Mouse (Mus musculus): ENCODE data around the gene Vdac2. TPM values are rescaled to one million over a fixed set of nuclear protein-coding genes. Genes with fewer than 3 reads are reported as not detected.

Gene Vdac2
- total and polyA plus RNA-seq, 3 experiments: 268 to 475 (median 461) TPM

DNA sequence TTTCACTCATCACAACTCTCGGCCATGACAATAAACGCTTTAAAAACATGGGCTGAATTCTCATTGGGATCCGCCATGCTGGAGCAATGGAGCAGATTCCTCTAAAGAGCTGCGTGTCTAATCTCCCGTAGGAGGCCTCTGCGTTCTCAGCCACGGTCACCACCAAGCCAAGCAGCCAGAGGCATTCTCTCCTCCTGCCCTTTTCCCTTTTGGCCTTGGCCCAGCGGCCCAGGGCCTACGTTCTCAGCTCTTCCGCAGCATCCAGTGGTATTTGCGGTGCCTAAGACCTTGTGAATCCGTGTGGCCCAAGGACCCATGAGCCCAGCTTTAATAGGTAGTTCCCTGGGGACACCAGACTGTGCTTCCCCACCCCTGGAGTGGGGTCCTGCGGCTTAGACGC is 31.8 kb downstream of the Vdac2 start:
- no peaks in the 10 kb centered on the region for H3K79me2 ChIP-seq (replicated peaks; ENCODE audit: control insufficient read depth, extremely low read depth, insufficient read depth, poor library complexity, severe bottlenecking)
- H3K9ac ChIP-seq (ENCODE audit: insufficient read depth, low read depth): no peak overlapping the region
- H3K27me3 ChIP-seq (replicated peaks): no peaks in the 10 kb centered on the region
- DNase-seq (ENCODE audit: extremely low read depth): no peak
- dilution Hi-C loops (cut with MboI; ENCODE audit: extremely low pct_ligation_motif_present, extremely low pct_unique_long_range_greater_than_20kb, low sequenced_read_pairs): no loop called here
- TF ChIP-seq ZNF384 (IDR thresholded peaks at IDR 0.05; ENCODE audit: low read depth, low read length): no peak
- TF ChIP-seq SMC3 (IDR thresholded peaks at IDR 0.05; ENCODE audit: low read depth, low read length): no peak
- TF ChIP-seq CHD2 (IDR thresholded peaks at IDR 0.05; ENCODE audit: low read length): no peak
- no peak for TF ChIP-seq RAD21 (IDR thresholded peaks at IDR 0.05; ENCODE audit: low read depth, low read length)
- TF ChIP-seq EP300 (IDR thresholded peaks at IDR 0.05; ENCODE audit: low read length): no peak
- TF ChIP-seq IRF4 (IDR thresholded peaks at IDR 0.05; ENCODE audit: low read depth, low read length): no peak
- TF ChIP-seq POLR2AphosphoS2 (IDR thresholded peaks at IDR 0.05; ENCODE audit: low read depth, low read length): no peak
- no peak for TF ChIP-seq SIN3A (IDR thresholded peaks at IDR 0.05; ENCODE audit: low read length)
- no peak for TF ChIP-seq PAX5 (IDR thresholded peaks at IDR 0.05; ENCODE audit: low read length)
- TF ChIP-seq MAFK (IDR thresholded peaks at IDR 0.05; ENCODE audit: insufficient replicate concordance, low read length): no peak
- no peak for TF ChIP-seq ZMIZ1 (IDR thresholded peaks at IDR 0.05; ENCODE audit: low read depth, low read length)
- no peak for TF ChIP-seq USF2 (conservative IDR thresholded peaks at IDR 0.05; ENCODE audit: low read depth, low read length)
- TF ChIP-seq TCF12 (IDR thresholded peaks at IDR 0.05; ENCODE audit: low read depth, low read length): no peak
- TF ChIP-seq UBTF (IDR thresholded peaks at IDR 0.05; ENCODE audit: low read depth, low read length): no peak
- no peak for TF ChIP-seq E2F4 (IDR thresholded peaks at IDR 0.05; ENCODE audit: insufficient replicate concordance, low read depth, low read length)
- no peak for TF ChIP-seq MEF2A (IDR thresholded peaks at IDR 0.05; ENCODE audit: borderline replicate concordance, low read depth, low read length)
- no peak for TF ChIP-seq CTCF (conservative IDR thresholded peaks at IDR 0.05 in 1 of 2, IDR thresholded peaks at IDR 0.05 in 1 of 2; ENCODE audit: low read depth in 2 of 2, low read length in 2 of 2)
- no peak for TF ChIP-seq ZKSCAN1 (IDR thresholded peaks at IDR 0.05; ENCODE audit: borderline replicate concordance, low read depth, low read length)
- no peak for TF ChIP-seq NRF1 (IDR thresholded peaks at IDR 0.05; ENCODE audit: low read depth, low read length)
- no peak for TF ChIP-seq JUND (conservative IDR thresholded peaks at IDR 0.05; ENCODE audit: low read depth, low read length)
- in situ Hi-C loops (cut with MboI; ENCODE audit: low pct_ligation_motif_present, low pct_unique_long_range_greater_than_20kb, low sequenced_read_pairs): loop anchor here (10.0 kb wide), 1 partner anchor 722 kb away; no protein-coding TSS in a partner anchor
- no peak overlapping the region for H3K4me2 ChIP-seq (ENCODE audit: insufficient read depth, low read depth, poor library complexity, severe bottlenecking)
- H3K27ac ChIP-seq (ENCODE audit: insufficient read depth, low read depth): no peak overlapping the region
- H3K9me3 ChIP-seq (replicated peaks; ENCODE audit: low read length): no peaks in the 10 kb centered on the region
- H3K4me3 ChIP-seq (replicated peaks in 1 of 3; ENCODE audit: low read depth in 2 of 3, low read length in 2 of 3, poor library complexity in 1 of 3): no peak overlapping the region
- no peaks in the 10 kb centered on the region for H3K36me3 ChIP-seq (replicated peaks in 1 of 2; ENCODE audit: control insufficient read depth in 1 of 2, insufficient read depth in 1 of 2, low read length in 1 of 2)
- peaks cover 7 to 39% of the 10 kb centered on the region in 2 experiments for H3K4me1 ChIP-seq (ENCODE audit: control insufficient read depth in 1 of 2, insufficient read depth in 2 of 2)

DNA sequence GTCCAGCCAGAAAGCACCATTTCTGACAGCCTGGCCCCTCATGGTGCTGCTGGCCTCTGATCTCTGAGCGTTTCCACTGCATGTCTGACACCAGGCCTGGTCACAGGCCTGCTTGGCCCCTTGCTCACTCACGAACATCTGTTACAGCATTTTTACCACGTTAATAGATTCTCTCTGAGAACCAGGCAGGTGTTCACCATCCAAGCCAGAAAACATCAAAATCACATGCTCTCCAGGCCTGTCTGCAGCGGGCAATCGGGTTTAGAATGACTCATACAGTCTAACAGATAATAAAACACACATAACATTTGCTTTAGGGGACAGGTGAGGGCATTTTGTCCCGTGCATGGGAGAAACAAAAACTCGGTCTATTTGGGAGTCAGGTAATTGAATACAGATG is 41.3 kb downstream of the Vdac2 start:
- H3K9me3 ChIP-seq (replicated peaks; ENCODE audit: low read length): no peaks in the 10 kb centered on the region

More for the DNA sequence above, 41.3 kb downstream of the Vdac2 start:
- Histone ChIP-seq H3K4me1 (ENCODE audit: control insufficient read depth in 1 of 2, insufficient read depth in 2 of 2) (no peaks in the 10 kb centered on the region), H3K4me3 (replicated peaks in 1 of 3; ENCODE audit: low read depth in 2 of 3, low read length in 2 of 3, poor library complexity in 1 of 3) (no peak overlapping the region), H3K36me3 (replicated peaks in 1 of 2; ENCODE audit: control insufficient read depth in 1 of 2, insufficient read depth in 1 of 2, low read length in 1 of 2) (no peaks in the 10 kb centered on the region), H3K9ac (ENCODE audit: insufficient read depth, low read depth) (no peak overlapping the region), H3K79me2 (replicated peaks; ENCODE audit: control insufficient read depth, extremely low read depth, insufficient read depth, poor library complexity, severe bottlenecking) (no peaks in the 10 kb centered on the region), H3K27me3 (replicated peaks) (no peaks in the 10 kb centered on the region), H3K4me2 (ENCODE audit: insufficient read depth, low read depth, poor library complexity, severe bottlenecking) (no peak overlapping the region), H3K27ac (ENCODE audit: insufficient read depth, low read depth) (no peak overlapping the region)
- DNase-seq (ENCODE audit: extremely low read depth): no peak
- in situ Hi-C loops (cut with MboI; ENCODE audit: low pct_ligation_motif_present, low pct_unique_long_range_greater_than_20kb, low sequenced_read_pairs): no loop called here
- TF ChIP-seq NELFE (IDR thresholded peaks at IDR 0.05; ENCODE audit: low read depth, low read length) (no peak), SMC3 (IDR thresholded peaks at IDR 0.05; ENCODE audit: low read depth, low read length) (no peak), MEF2A (IDR thresholded peaks at IDR 0.05; ENCODE audit: borderline replicate concordance, low read depth, low read length) (no peak)
- dilution Hi-C loops (cut with MboI; ENCODE audit: extremely low pct_ligation_motif_present, extremely low pct_unique_long_range_greater_than_20kb, low sequenced_read_pairs): no loop called here
